Mouse (Mus musculus) liver, adult 2 months (tissue): Measurements from ENCODE around the gene St6gal1. TPM values are rescaled to one million over a fixed set of nuclear protein-coding genes. Genes with fewer than 3 reads are reported as not detected.

Experiments
- DNase-seq: peaks from one replicate; pipeline ENCODE4 v3.0.0-alpha.2; 2011; ENCODE audit warnings: low read depth, low spot score; ENCODE audit errors: extremely low read depth
- H3K27ac ChIP-seq: fragments of 200-500 bp; replicated peaks from 2 replicates; pipeline ENCODE4 v1.5.1; 2012; ENCODE audit warnings: low read depth, mild to moderate bottlenecking, control low read depth, inconsistent platforms, low read length; ENCODE audit not compliant: insufficient read depth
- H3K27me3 ChIP-seq: fragments of 200-500 bp; 2 replicates; pipeline ENCODE4 v1.6.1; 2012; ENCODE audit warnings: mild to moderate bottlenecking, moderate library complexity, low read length, inconsistent platforms; ENCODE audit not compliant: control insufficient read depth, insufficient read depth
- H3K36me3 ChIP-seq: fragments of 200-500 bp; 2 replicates; pipeline ENCODE4 v1.6.1; 2012; ENCODE audit warnings: low read length, inconsistent platforms; ENCODE audit not compliant: control insufficient read depth, insufficient read depth
- H3K4me1 ChIP-seq: fragments of 200-500 bp; 2 replicates; pipeline ENCODE4 v1.6.1; 2011; ENCODE audit warnings: low read length; ENCODE audit not compliant: control insufficient read depth, insufficient read depth
- H3K4me3 ChIP-seq: fragments of 200-500 bp; 2 replicates; pipeline ENCODE4 v1.5.1; 2011; ENCODE audit warnings: low read depth, mild to moderate bottlenecking, control low read depth, low read length, moderate library complexity; ENCODE audit not compliant: insufficient read depth
- H3K79me2 ChIP-seq: fragments of 200-500 bp; 2 replicates; pipeline ENCODE4 v1.6.1; 2012; ENCODE audit warnings: inconsistent platforms, mild to moderate bottlenecking, low read length, moderate library complexity; ENCODE audit not compliant: control insufficient read depth, insufficient read depth
- H3K9ac ChIP-seq: fragments of 200-500 bp; 2 replicates; pipeline ENCODE4 v1.6.1; 2012; ENCODE audit warnings: low read depth, mild to moderate bottlenecking, control low read depth, inconsistent platforms, low read length
- CTCF ChIP-seq: fragments of 200-500 bp; IDR thresholded peaks from 2 replicates; pipeline ENCODE4 v1.5.1; 2011; ENCODE audit warnings: low read depth, low read length, control low read depth
- POLR2A ChIP-seq: fragments of 200-500 bp; IDR thresholded peaks from 2 replicates; pipeline ENCODE4 v1.6.1; 2011; ENCODE audit warnings: low read length, control low read depth; ENCODE audit not compliant: insufficient read depth; ENCODE audit errors: extremely low read depth
- WGBS: fragments of 180-500 bp; shearing (Covaris S2); methylation state at CpG from one replicate; pipeline ENCODE4 v1.1.7; 2018; 5-methylcytosine and 5-hydroxymethylcytosine counted together
- polyA plus RNA-seq: library from polyadenylated mRNA; depleted of rRNA; stranded (reverse); fragments of >200 nt; gene quantifications from 2 replicates; pipeline ENCODE4 v1.2.3, GENCODE M21; 2012
- total RNA-seq: library from RNA; depleted of rRNA; stranded (reverse); fragments of >200 nt; gene quantifications from 2 replicates; pipeline ENCODE4 v1.2.3, GENCODE M21; 2014

St6gal1 gene
- total and polyA plus RNA-seq, 2 experiments = 36.7 to 41.3 TPM

- H3K4me1 ChIP-seq = no peaks in the 10 kb centered on the region; the same call in 1 of the 2 replicates
- H3K27me3 ChIP-seq = no peaks in the 10 kb centered on the region
- WGBS = 93% methylated on average over 7 of the region's 7 CpGs
- no peak for TF ChIP-seq POLR2A
- peaks cover 12% of the 10 kb centered on the region; the same call in 1 of the 2 replicates for H3K79me2 ChIP-seq
- H3K4me3 ChIP-seq = no peak overlapping the region
- no peak for DNase-seq
- no peak overlapping the region for H3K27ac ChIP-seq
- no peak overlapping the region for H3K9ac ChIP-seq
- no peaks in the 10 kb centered on the region for H3K36me3 ChIP-seq
Measured at GRCm38 (mm10) chr16:23301762-23302161, 77.2 kb downstream of the St6gal1 start.

- Histone ChIP-seq H3K36me3 (no peaks in the 10 kb centered on the region), H3K27me3 (no peaks in the 10 kb centered on the region), H3K4me1 (no peaks in the 10 kb centered on the region; the same call in 1 of the 2 replicates), H3K9ac (no peak overlapping the region), H3K4me3 (no peak overlapping the region), H3K79me2 (peaks cover 7% of the 10 kb centered on the region; the same call in 1 of the 2 replicates), H3K27ac (0 out of 2 replicates have a peak overlapping the region, but pooled peaks have one; percentile 19)
- WGBS = 74% methylated on average over 10 of the region's 10 CpGs
- TF ChIP-seq POLR2A (no peak), CTCF (no peak)
- no peak for DNase-seq
Measured at GRCm38 (mm10) chr16:23305830-23306623, 81.5 kb downstream of the St6gal1 start.

- WGBS = 91% methylated on average over 12 of the region's 12 CpGs
- Histone ChIP-seq H3K27me3 (no peaks in the 10 kb centered on the region), H3K27ac (no peak overlapping the region), H3K4me1 (no peaks in the 10 kb centered on the region; the same call in 1 of the 2 replicates), H3K4me3 (no peak overlapping the region), H3K9ac (no peak overlapping the region), H3K36me3 (no peaks in the 10 kb centered on the region), H3K79me2 (peaks cover 9% of the 10 kb centered on the region; the same call in 1 of the 2 replicates)
- DNase-seq = no peak
- TF ChIP-seq POLR2A (no peak), CTCF (no peak)
Measured at GRCm38 (mm10) chr16:23307142-23307968, 82.8 kb downstream of the St6gal1 start.

- WGBS = 90% methylated on average over 4 of the region's 4 CpGs
- no peaks in the 10 kb centered on the region for H3K27me3 ChIP-seq
- no peak overlapping the region for H3K9ac ChIP-seq
- no peaks in the 10 kb centered on the region; the same call in 1 of the 2 replicates for H3K4me1 ChIP-seq
- TF ChIP-seq POLR2A (no peak), CTCF (no peak)
- DNase-seq = no peak
- no peak overlapping the region for H3K4me3 ChIP-seq
- H3K27ac ChIP-seq = no peak overlapping the region
- H3K79me2 ChIP-seq = peaks cover 9% of the 10 kb centered on the region; the same call in 1 of the 2 replicates
- H3K36me3 ChIP-seq = no peaks in the 10 kb centered on the region
Measured at GRCm38 (mm10) chr16:23308012-23308554, 83.5 kb downstream of the St6gal1 start.

GRCm38 (mm10) chr16:23309080-23309479 lies 84.5 kb downstream of the St6gal1 start:
- Histone ChIP-seq H3K27me3 (no peaks in the 10 kb centered on the region), H3K36me3 (no peaks in the 10 kb centered on the region), H3K27ac (no peak overlapping the region), H3K4me1 (no peaks in the 10 kb centered on the region; the same call in 1 of the 2 replicates), H3K9ac (no peak overlapping the region), H3K4me3 (no peak overlapping the region), H3K79me2 (peaks cover 2% of the 10 kb centered on the region; the same call in 1 of the 2 replicates)
- TF ChIP-seq POLR2A (no peak), CTCF (no peak)
- WGBS = 92% methylated on average over 4 of the region's 4 CpGs
- no peak for DNase-seq
